ENCODE assay signal across 10 mouse cellular contexts in the genomic region with DNA sequence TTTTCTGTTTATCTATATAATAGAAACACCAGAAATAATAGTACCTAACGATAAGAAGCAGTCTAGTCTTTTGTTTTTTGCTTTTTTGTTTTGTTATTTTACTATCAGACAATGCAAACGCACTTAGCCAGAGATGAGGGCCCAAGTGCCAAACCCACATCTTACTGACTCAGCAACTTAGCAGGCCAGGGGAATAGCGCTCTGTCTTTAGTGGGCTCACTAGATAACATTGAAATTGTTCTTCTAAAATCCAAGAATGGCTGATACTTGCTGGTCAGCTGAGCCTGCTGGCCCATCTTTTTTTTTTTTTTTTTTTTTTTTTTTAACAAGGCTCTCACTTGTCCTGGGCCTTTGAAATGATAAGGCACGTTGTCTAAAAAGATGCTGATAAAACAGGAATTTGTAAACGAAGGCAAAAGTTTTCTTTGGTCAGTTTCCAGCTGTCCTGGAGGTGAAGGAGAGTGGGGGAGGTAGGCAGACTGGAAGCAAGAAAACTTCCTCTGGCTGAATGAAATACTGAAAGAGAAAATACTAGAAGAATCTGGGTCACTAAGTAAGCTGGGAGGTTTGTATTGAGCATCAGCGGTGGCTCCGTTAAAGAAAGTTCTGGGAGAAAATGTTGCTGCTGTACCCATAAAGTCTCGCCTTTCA.
DNase-seq lines count a peak whose midpoint lies in the region; ATAC-seq lines count a peak whose summit lies in the region.
"Had no signal": no experiment of that assay in that cellular context is flagged by ENCODE, and none has a peak within 500 bp of the region (broad histone marks: within the 10 kb centered on the region; RNA-seq: fewer than 3 reads in every experiment).

No protein-coding gene starts in this region.

- no peaks in the 10 kb centered on the region for H3K4me1 ChIP-seq in hindbrain, embryonic 12.5 days
- H3K4me1 ChIP-seq in hindbrain, embryonic 13.5 days (replicated peaks), result peaks cover 6% of the 10 kb centered on the region; the same call in 1 of the 2 replicates
- peaks cover 15% of the 10 kb centered on the region for H3K4me1 ChIP-seq in embryonic facial prominence, embryonic 15.5 days
- 0 out of 2 replicates have a peak, but pooled peaks cover 2% of the 10 kb centered on the region for H3K4me1 ChIP-seq in liver, embryonic 11.5 days (replicated peaks; ENCODE audit: control insufficient read depth, insufficient read depth, low read length)

- ATAC-seq in hindbrain, embryonic 12.5 days (ENCODE audit: low FRiP score), result no peak
- no peak for ATAC-seq in hindbrain, embryonic 13.5 days (ENCODE audit: low FRiP score)
- ATAC-seq in embryonic facial prominence, embryonic 15.5 days (ENCODE audit: insufficient number of reproducible peaks, low FRiP score, low TSS enrichment, low read depth), result no peak
- ATAC-seq in liver, embryonic 11.5 days (replicated peaks; ENCODE audit: low FRiP score), result peak; percentile 37; the same call in 1 of the 2 replicates
- ATAC-seq: Patski had no signal

- peak; percentile 45 for DNase-seq in MN1 (ENCODE audit: low spot score)
- DNase-seq in liver, embryonic 11.5 days (ENCODE audit: low spot score), result no peak
- no peak for DNase-seq in thymus, adult 18-20 months
- no peak for DNase-seq in cerebellum, adult 18-20 months
- DNase-seq in cerebellum, postnatal 10 days, result no peak
- DNase-seq: cerebellum, postnatal 25 days had no signal

- H3K4me3 ChIP-seq in hindbrain, embryonic 12.5 days, result peak overlapping the region; percentile 29
- H3K4me3 ChIP-seq in hindbrain, embryonic 13.5 days, result no peak overlapping the region; the same call in 1 of the 2 replicates
- peak overlapping the region; percentile 53 for H3K4me3 ChIP-seq in embryonic facial prominence, embryonic 15.5 days (replicated peaks)
- peak overlapping the region; percentile 43 for H3K4me3 ChIP-seq in liver, embryonic 11.5 days (ENCODE audit: low read depth, low read length)

- H3K4me2 ChIP-seq in hindbrain, embryonic 12.5 days (replicated peaks), result no peak overlapping the region
- no peak overlapping the region for H3K4me2 ChIP-seq in hindbrain, embryonic 13.5 days
- 0 out of 2 replicates have a peak overlapping the region, but pooled peaks have one; percentile 4 for H3K4me2 ChIP-seq in embryonic facial prominence, embryonic 15.5 days (replicated peaks)
- 0 out of 2 replicates have a peak overlapping the region, but pooled peaks have one; percentile 9 for H3K4me2 ChIP-seq in liver, embryonic 11.5 days

- WGBS in hindbrain, embryonic 12.5 days, result 62% methylated on average over 8 of the region's 8 CpGs
- 66% methylated on average over 8 of the region's 8 CpGs for WGBS in hindbrain, embryonic 13.5 days
- WGBS in embryonic facial prominence, embryonic 15.5 days, result 21% methylated on average over 8 of the region's 8 CpGs
- 35% methylated on average over 8 of the region's 8 CpGs for WGBS in liver, embryonic 11.5 days

- peaks cover 5% of the 10 kb centered on the region for H3K27me3 ChIP-seq in hindbrain, embryonic 12.5 days
- H3K27me3 ChIP-seq in hindbrain, embryonic 13.5 days, result peaks cover 19% of the 10 kb centered on the region; the same call in 1 of the 2 replicates
- H3K27me3 ChIP-seq in embryonic facial prominence, embryonic 15.5 days, result no peaks in the 10 kb centered on the region
- no peaks in the 10 kb centered on the region for H3K27me3 ChIP-seq in liver, embryonic 11.5 days (replicated peaks; ENCODE audit: control insufficient read depth, insufficient read depth, low read length)
- H3K27me3 ChIP-seq: Patski had no signal

- no peaks in the 10 kb centered on the region for H3K36me3 ChIP-seq in hindbrain, embryonic 12.5 days
- no peaks in the 10 kb centered on the region for H3K36me3 ChIP-seq in hindbrain, embryonic 13.5 days
- H3K36me3 ChIP-seq in embryonic facial prominence, embryonic 15.5 days, result no peaks in the 10 kb centered on the region
- no peaks in the 10 kb centered on the region for H3K36me3 ChIP-seq in liver, embryonic 11.5 days (ENCODE audit: control insufficient read depth, insufficient read depth, low read length)

- peak overlapping the region; percentile 43; the same call in 1 of the 2 replicates for H3K9ac ChIP-seq in hindbrain, embryonic 12.5 days
- H3K9ac ChIP-seq in hindbrain, embryonic 13.5 days, result no peak overlapping the region
- peak overlapping the region; percentile 57 for H3K9ac ChIP-seq in embryonic facial prominence, embryonic 15.5 days
- peak overlapping the region; percentile 47; the same call in 1 of the 2 replicates for H3K9ac ChIP-seq in liver, embryonic 11.5 days (ENCODE audit: low read depth, low read length)

- H3K27ac ChIP-seq in hindbrain, embryonic 12.5 days, result peak overlapping the region; percentile 89
- no peak overlapping the region for H3K27ac ChIP-seq in hindbrain, embryonic 13.5 days
- peak overlapping the region; percentile 99 for H3K27ac ChIP-seq in embryonic facial prominence, embryonic 15.5 days (replicated peaks)
- H3K27ac ChIP-seq in liver, embryonic 11.5 days (ENCODE audit: low read depth, low read length), result peak overlapping the region; percentile 89

- H3K9me3 ChIP-seq in hindbrain, embryonic 12.5 days (replicated peaks), result no peaks in the 10 kb centered on the region
- no peaks in the 10 kb centered on the region for H3K9me3 ChIP-seq in hindbrain, embryonic 13.5 days
- H3K9me3 ChIP-seq in embryonic facial prominence, embryonic 15.5 days (replicated peaks), result no peaks in the 10 kb centered on the region
- no peaks in the 10 kb centered on the region for H3K9me3 ChIP-seq in liver, embryonic 11.5 days (ENCODE audit: control insufficient read depth, low read length)

Comparison
In these comparisons a context has a peak if more than half of its experiments do, and no peak if none do; other contexts are left out.
1. H3K4me2 ChIP-seq: peak in embryonic facial prominence, embryonic 15.5 days (single experiment) and liver, embryonic 11.5 days (single experiment); none in hindbrain, embryonic 12.5 days (single experiment) and hindbrain, embryonic 13.5 days (single experiment).